Mouse (Mus musculus) cerebellum, adult 8-10 months (tissue): ENCODE results near the gene Tnfrsf4.

Experiments used
- DNase-seq: peaks from one replicate; pipeline ENCODE4 v3.0.0; 2022

The Tnfrsf4 gene

DNA sequence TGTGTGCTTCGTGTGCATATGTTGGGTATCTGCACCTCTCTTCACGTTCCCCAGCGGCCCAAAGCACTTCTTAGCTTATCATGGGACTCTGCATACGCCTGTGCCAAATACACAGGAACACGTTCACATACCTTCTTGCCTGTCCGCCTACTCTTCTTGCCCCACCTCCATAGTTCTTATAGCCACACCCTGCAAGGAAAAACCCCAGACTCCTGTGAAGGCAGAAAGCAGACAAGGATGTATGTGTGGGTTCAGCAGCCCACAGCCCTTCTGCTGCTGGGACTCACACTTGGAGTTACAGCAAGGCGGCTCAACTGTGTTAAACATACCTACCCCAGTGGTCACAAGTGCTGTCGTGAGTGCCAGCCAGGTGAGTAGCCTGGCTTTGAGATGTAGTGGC is at the start of gene Tnfrsf4:
Tnfrsf4 (plus strand) TSS at position 207 of the 400 bp plus-strand sequence.
- DNase-seq: no peak

- no peak for DNase-seq
Observed at GRCm38 (mm10) chr4:155964396-155964795, 49.2 kb upstream of the Tnfrsf4 start.

DNA sequence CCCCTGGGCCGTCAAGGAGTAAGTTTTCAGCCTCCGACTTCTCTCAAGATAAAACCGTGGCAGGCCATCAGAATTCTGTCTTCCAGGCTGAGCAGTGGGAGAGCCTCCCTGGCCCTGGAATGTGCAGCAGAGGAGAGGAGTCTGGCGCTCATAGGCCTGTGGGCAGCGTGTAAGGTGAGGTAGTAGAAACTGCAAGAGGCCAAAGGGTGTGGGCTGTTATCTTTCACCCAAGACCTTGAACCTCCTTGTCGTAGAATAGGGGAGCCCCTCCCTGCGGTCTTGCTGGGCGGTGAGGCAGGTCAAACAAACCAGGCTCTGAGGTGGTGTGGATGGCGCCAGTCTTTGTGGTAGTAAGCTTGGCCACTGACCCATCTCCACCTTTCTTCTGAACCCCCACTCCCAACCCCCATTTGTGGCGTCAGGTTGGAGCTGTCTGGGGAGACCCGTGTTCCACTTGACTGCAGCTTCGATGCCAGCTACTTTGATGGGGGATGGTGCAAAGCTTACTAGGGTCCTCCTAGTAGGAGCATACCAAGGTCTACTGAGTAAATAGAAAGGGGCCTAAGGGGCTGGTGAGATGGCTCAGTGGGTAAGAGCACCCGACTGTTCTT is 44.5 kb upstream of the Tnfrsf4 start:
- DNase-seq: no peak

- no peak for DNase-seq
Observed at GRCm38 (mm10) chr4:155970286-155970685, 43.4 kb upstream of the Tnfrsf4 start.

DNA sequence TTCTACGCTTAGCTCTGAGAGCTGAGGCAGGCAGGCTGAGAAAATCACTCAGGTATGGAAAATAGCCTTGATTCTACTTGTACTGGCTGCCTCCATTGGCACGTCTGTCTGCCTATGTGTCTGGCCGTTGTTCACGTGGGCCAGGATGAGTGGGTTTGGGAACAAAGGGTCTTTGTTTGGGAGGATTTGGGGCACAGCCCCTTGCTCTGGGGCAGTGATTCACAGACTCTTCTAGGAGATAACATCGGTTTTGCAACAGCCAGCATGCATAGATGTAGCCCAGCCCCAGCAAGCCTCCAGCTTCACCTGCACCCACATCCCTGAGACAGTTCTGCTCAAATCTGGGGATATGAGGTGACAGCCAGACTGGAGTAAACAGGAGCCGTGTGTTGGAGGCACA is 41.0 kb upstream of the Tnfrsf4 start:
- no peak for DNase-seq

GRCm38 (mm10) chr4:155973239-155973638 is 40.4 kb upstream of the Tnfrsf4 start:
- DNase-seq: no peak

DNA sequence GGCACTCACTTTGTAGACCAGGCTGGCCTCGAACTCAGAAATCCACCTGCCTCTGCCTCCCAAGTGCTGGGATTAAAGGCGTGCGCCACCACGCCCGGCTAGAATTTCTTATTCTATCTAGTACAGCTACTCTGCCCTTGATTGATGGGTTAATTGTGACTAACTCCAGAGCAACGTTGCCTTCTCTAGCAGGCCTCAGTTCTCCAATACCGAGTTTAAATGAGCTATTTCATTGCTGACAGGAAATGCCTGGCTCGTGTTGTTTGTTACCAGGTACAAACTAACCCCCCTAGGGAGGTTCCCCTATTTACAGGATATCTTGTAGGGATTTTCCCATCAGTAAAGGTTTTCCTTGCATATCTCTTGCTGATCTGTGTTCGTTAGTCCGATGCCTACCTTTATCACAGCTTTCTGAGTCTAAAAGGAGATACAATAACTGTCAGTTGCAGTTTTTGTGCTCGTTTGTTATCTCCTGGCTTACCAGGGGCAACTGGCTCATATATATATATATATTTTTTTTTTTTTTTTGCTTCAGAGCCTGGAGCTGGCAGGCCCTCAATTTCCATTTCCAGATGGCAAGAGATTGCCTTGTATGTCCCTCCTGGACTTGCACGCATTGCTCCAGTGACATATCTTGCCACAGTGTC is 32.1 kb upstream of the Tnfrsf4 start:
- no peak for DNase-seq

DNA sequence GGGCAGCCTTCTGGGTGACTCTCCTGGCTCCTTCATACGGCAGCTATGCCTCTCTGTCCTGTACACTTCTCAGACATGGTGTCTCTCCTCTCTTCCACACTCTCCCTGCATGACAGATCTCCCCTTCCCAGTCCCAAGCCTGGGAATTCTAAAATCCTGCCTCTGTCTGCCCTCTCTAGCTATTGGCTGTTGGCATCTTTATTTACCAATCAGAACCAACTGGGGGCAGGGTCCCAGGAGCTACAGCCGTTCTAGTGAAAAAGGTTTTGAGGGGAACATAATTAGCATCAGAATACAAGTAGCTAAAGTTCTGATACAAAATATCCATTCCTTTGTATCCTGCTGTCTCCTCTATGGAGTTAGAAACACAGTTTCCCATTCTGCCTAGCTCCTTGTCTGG is 29.9 kb upstream of the Tnfrsf4 start:
- no peak for DNase-seq

GRCm38 (mm10) chr4:155991211-155991907 is 22.3 kb upstream of the Tnfrsf4 start:
- no peak for DNase-seq

DNA sequence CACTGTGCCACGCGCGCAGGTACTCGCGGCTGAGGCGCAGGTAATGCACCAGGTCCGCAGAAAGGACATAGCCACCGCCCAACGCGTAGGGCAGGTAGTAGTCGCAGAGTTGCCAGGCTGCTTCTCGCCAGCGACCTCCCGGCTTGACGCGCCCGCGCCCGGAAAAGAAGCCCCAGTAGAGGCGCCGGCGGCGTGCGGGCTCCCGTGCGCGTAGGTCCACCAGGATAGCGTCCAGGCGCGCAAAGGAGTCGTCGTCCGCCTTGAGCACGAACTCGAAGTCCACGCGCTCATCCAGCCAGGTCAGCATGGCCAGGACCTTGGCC is 21.8 kb upstream of the Tnfrsf4 start:
- DNase-seq: no peak

DNA sequence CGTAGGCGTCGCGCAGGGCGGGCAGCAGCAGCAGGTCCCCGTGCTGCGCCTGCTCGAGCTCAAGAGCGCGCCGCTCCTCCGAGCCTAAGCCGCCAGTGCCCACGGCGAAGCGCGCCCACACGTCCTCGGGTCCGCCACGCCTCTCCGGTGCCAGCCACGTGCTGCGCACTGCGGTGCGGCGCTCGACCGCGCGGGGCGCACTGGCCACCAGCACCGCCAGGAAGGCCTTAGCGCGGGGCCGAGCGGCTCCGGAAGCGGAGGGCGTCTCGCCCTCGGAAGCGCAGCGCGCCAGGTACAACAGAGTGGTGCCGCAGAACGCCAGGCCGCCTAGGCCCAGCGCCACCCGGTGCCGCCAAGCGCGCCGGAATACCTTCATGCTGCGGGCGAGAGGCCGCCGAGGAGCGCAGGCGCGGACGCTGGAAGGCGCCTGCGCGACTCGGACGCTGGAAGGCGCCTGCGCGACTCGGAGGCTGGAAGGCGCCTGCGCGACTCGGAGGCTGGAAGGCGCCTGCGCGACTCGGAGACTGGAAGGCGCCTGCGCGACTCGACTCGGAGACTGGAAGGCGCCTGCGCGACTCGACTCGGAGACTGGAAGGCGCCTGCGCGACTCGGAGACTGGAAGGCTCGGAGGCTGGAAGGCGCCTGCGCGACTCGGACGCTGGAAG is 21.3 kb upstream of the Tnfrsf4 start, which contains the start of the genes B3galt6 and Sdf4:
B3galt6 (minus strand) TSS at position 409 of the 665 bp plus-strand sequence.
Sdf4 (plus strand) TSS at position 632 of the 665 bp plus-strand sequence.
- peak; percentile 89 for DNase-seq

GRCm38 (mm10) chr4:155992906-155993547 is 20.6 kb upstream of the Tnfrsf4 start:
- DNase-seq: peak; percentile 98

- no peak for DNase-seq
Observed at GRCm38 (mm10) chr4:155993606-155994005, 20.0 kb upstream of the Tnfrsf4 start.

GRCm38 (mm10) chr4:156004109-156004508 is 9.5 kb upstream of the Tnfrsf4 start:
- no peak for DNase-seq

DNA sequence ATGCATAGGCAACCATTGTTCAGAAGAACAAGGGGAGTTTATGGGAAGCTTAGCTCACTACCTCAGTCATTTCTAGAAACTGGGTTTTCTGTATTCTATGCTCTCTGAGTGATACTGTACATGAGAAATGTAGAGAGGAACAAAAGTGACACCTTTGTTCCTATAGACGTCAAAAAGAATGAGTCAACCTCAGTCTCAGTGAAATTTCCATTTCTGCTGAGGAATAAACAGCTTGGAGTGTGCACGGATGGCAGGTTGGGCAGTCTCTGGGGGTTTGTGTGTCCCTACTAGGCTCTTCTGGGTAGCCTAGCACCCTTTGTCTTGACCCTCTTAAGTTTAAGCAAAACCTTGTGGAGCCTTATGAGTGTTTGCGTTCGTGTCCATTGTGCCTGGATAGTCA is 5.3 kb upstream of the Tnfrsf4 start:
- no peak for DNase-seq

GRCm38 (mm10) chr4:156014436-156014835 is 793 bp downstream of the Tnfrsf4 start:
- no peak for DNase-seq

DNA sequence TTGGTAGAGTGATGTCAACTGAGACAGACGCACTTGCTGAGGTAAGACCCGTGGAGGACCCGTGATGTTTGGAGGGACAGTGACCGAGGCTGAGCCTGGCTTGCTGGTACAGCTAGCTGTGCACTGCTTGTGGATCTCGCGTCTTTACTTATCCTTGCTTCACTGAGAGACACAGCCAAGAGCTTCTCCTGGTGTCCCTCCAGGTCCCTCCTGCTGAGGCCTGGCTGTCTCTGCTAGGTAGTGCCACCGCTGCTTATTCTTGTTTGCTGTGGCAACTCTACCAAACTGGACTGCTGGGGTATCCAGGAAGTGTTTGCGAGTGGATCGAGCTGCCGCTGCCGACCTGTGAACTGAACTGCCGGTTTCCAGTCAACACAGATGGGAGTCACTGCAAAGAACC is 6.1 kb downstream of the Tnfrsf4 start:
- no peak for DNase-seq

DNA sequence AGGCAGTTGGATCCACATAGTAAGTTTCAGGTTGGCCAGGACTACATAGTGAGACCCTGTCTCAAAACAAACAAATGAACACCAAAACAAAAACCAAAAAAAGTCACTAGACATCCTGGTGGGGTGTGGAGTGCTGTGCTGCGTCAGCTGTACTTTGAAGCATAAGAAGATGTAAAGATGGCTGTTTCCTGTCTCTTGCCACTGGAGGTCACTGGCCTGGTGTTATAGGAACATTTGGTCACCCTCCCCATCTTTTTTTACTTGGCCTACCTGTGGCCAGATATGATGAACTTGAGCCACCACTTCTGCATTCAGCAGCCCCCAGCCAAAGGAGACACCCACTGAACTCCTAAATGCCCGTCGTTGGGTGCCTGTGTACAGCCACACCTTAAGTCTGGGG is 7.7 kb downstream of the Tnfrsf4 start:
- no peak for DNase-seq

DNA sequence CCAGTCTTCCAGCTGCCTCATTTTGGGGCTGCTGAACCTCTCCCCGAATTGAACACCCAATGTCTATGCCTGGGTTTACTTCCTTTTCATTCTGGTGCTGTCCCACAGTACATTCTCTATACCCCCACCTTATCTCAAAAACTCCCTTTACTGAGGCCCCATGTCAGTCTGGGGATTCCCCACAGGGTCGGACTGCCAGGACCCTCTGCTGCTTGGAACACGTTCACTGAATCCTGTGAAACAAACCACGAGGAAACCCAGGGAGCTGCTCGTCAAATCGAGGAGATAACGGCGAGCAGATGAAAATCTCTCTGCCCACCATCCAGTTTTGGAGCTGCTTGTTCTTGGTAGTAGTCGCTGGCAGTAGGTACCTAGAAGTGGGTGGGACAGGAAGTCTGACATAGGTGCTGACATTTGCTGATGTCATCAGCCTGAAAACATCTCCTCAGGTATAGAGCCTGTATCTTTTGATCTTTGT is 8.3 kb downstream of the Tnfrsf4 start:
- no peak for DNase-seq

DNA sequence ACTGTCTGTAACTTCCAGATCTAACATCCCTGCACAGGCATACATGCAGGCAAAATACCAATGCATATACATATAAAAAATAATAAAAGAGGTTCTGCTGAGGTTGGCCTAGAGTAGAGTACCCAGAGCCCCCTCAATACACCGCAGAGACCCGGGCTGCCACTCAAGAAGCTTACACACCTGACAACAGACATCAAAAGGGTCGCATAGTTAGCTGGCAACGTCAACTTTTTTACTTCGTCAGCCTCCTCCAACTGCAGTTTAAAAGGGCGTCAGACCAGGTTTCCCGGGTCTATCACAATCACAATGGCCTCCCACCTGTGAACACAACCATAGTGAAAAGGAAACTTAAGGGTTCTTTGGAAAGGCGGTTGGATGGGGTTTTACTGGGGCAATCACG is 9.9 kb downstream of the Tnfrsf4 start:
- DNase-seq: no peak

DNA sequence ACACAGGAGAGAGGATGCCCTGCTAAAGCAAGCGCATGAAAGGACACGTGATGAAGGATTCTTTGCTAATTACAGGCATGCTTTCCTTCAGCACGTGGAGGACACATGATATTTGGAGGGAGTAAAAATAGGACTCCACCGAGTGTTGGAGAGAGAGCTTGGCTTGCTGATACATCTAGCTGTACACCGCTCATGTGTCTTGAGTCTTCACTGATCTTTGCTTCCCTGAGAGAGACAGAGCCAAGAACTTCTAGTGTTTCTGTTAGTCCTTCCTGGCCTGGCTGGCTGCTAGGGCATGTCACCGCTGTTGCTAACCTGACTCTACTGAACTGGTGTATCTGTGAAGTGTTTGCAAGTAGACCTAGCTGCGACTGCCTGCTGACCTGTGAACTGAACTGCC is 10.5 kb downstream of the Tnfrsf4 start:
- DNase-seq: no peak

GRCm38 (mm10) chr4:156026013-156026412 is 12.4 kb downstream of the Tnfrsf4 start, which contains the start of gene Tnfrsf18:
Gene Tnfrsf18 (plus strand): TSS chr4:156026164.
- peak; percentile 22 for DNase-seq

GRCm38 (mm10) chr4:156028580-156028979 is 14.9 kb downstream of the Tnfrsf4 start:
- DNase-seq: no peak
